Mouse (Mus musculus) ES-Bruce4 (cell line): Measurements from ENCODE around the gene Mid2. TPM values are rescaled to one million over a fixed set of nuclear protein-coding genes. Genes with fewer than 3 reads are reported as not detected.

Source experiments
- H3K27ac ChIP-seq: 2 replicates; pipeline ENCODE4 v1.5.1; 2012; ENCODE audit warnings: low read length, inconsistent platforms; ENCODE audit not compliant: insufficient read depth
- H3K27me3 ChIP-seq: 2 replicates; pipeline ENCODE4 v1.6.1; 2012; ENCODE audit warnings: mild to moderate bottlenecking, low read length, inconsistent platforms; ENCODE audit not compliant: control insufficient read depth, poor library complexity, insufficient read depth, severe bottlenecking
- H3K36me3 ChIP-seq: 2 replicates; pipeline ENCODE4 v1.6.1; 2012; ENCODE audit warnings: inconsistent platforms, mild to moderate bottlenecking, low read length, moderate library complexity; ENCODE audit not compliant: control insufficient read depth, poor library complexity, insufficient read depth, severe bottlenecking
- H3K4me1 ChIP-seq: one replicate; pipeline ENCODE4 v1.8.1; 2011; ENCODE audit warnings: low read length; ENCODE audit not compliant: control insufficient read depth, insufficient read depth
- H3K4me3 ChIP-seq: 2 replicates; pipeline ENCODE4 v1.5.1; 2011; ENCODE audit warnings: low read depth, mild to moderate bottlenecking, low read length
- H3K9ac ChIP-seq: 2 replicates; pipeline ENCODE4 v1.6.1; 2012; ENCODE audit warnings: low read depth, mild to moderate bottlenecking, inconsistent platforms; ENCODE audit not compliant: poor library complexity, severe bottlenecking
- H3K9me3 ChIP-seq: replicated peaks from 2 replicates; pipeline ENCODE4 v1.6.1; 2012; ENCODE audit warnings: mild to moderate bottlenecking, low read length, inconsistent platforms; ENCODE audit not compliant: control insufficient read depth, poor library complexity, insufficient read depth, severe bottlenecking
- CTCF ChIP-seq: IDR thresholded peaks from one replicate; pipeline ENCODE4 v1.8.1; 2011; ENCODE audit warnings: low read depth, low read length
- EP300 ChIP-seq: IDR thresholded peaks from 2 replicates; pipeline ENCODE4 v1.6.1; 2011; ENCODE audit warnings: low read depth, low read length; ENCODE audit not compliant: insufficient read depth
- POLR2A ChIP-seq: IDR thresholded peaks from one replicate; pipeline ENCODE4 v1.8.1; 2011; ENCODE audit warnings: low read length; ENCODE audit not compliant: insufficient read depth
- polyA plus RNA-seq: library from polyadenylated mRNA; stranded (reverse); fragments of >200 nt; gene quantifications from 2 replicates; pipeline ENCODE4 v1.2.4, GENCODE M21; 2011; ENCODE audit warnings: low read depth; ENCODE audit not compliant: missing spikeins, insufficient read depth, insufficient read length

The Mid2 gene
- polyA plus RNA-seq, 1 experiment, result 2.0 TPM

GRCm38 (mm10) chrX:140722400-140722799, 58.0 kb downstream of the Mid2 start:
- no peak overlapping the region for H3K4me3 ChIP-seq

DNA sequence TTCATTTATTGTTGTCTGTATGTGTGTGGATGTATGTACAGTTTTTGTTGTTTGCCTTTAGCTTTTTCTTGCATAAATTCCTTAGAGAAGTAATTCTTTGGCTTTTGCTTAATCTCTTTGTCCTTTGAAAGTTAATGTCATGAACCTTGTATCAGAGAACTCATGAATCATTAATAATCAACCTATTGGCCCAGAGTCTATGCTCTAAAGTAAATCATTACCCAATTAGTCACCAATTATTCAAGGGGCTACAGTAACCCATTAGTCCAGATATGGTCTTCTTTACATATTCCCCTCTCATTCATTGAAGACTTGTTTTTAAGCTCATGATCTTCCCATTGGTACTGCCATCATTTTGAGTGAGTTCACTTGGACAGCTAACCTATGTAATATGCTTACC, 74.6 kb downstream of the Mid2 start:
- no peak overlapping the region for H3K27ac ChIP-seq
- no peak overlapping the region for H3K9ac ChIP-seq
- H3K9me3 ChIP-seq, result no peaks in the 10 kb centered on the region
- TF ChIP-seq EP300, result no peak
- no peak for TF ChIP-seq CTCF
- TF ChIP-seq POLR2A, result no peak
- no peaks in the 10 kb centered on the region for H3K27me3 ChIP-seq
- H3K36me3 ChIP-seq, result no peaks in the 10 kb centered on the region
- H3K4me3 ChIP-seq, result no peak overlapping the region
- H3K4me1 ChIP-seq, result no peaks in the 10 kb centered on the region

More at GRCm38 (mm10) chrX:140722400-140722799, 58.0 kb downstream of the Mid2 start:
- no peaks in the 10 kb centered on the region for H3K9me3 ChIP-seq
- H3K27me3 ChIP-seq, result no peaks in the 10 kb centered on the region
- no peaks in the 10 kb centered on the region for H3K36me3 ChIP-seq
- H3K27ac ChIP-seq, result no peak overlapping the region
- H3K9ac ChIP-seq, result no peak overlapping the region
- H3K4me1 ChIP-seq, result no peaks in the 10 kb centered on the region
- no peak for TF ChIP-seq CTCF
- no peak for TF ChIP-seq POLR2A
- no peak for TF ChIP-seq EP300

- Histone ChIP-seq H3K9me3 (no peaks in the 10 kb centered on the region), H3K27ac (no peak overlapping the region), H3K9ac (no peak overlapping the region), H3K4me3 (no peak overlapping the region), H3K27me3 (no peaks in the 10 kb centered on the region), H3K4me1 (no peaks in the 10 kb centered on the region), H3K36me3 (no peaks in the 10 kb centered on the region)
- no peak for TF ChIP-seq CTCF
- TF ChIP-seq EP300, result no peak
- no peak for TF ChIP-seq POLR2A
Measured at GRCm38 (mm10) chrX:140743213-140743612, 78.8 kb downstream of the Mid2 start.

GRCm38 (mm10) chrX:140769794-140770193, 105.4 kb downstream of the Mid2 start:
- H3K4me1 ChIP-seq, result no peaks in the 10 kb centered on the region
- H3K4me3 ChIP-seq, result no peak overlapping the region
- no peak overlapping the region for H3K27ac ChIP-seq
- H3K36me3 ChIP-seq, result no peaks in the 10 kb centered on the region
- no peak overlapping the region for H3K9ac ChIP-seq
- H3K27me3 ChIP-seq, result no peaks in the 10 kb centered on the region
- no peaks in the 10 kb centered on the region for H3K9me3 ChIP-seq
- TF ChIP-seq EP300 (no peak), CTCF (no peak), POLR2A (no peak)

DNA sequence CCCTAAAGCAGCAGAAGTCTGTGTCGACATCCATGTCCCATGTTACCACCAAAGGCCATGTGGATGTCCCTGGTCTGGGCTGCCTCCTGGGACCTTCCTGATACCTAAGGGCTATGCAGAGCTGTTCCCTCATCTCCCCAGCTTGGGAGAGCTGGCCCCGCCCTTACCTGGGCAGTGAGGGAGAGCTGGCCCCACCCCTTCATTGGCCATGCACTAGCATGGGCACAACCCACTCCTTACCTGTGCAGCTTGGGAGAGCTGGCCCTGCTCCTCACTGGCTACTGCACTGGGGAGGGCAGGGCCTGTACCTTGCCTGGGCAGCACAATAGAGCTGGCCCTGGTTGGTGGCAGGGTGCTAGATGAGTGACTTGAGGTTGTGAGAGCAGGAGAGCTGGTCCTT, 140.9 kb downstream of the Mid2 start:
- no peaks in the 10 kb centered on the region for H3K36me3 ChIP-seq
- no peaks in the 10 kb centered on the region for H3K9me3 ChIP-seq
- no peaks in the 10 kb centered on the region for H3K4me1 ChIP-seq
- H3K9ac ChIP-seq, result no peak overlapping the region
- H3K4me3 ChIP-seq, result no peak overlapping the region
- H3K27ac ChIP-seq, result no peak overlapping the region
- TF ChIP-seq CTCF (no peak), EP300 (no peak), POLR2A (no peak)
- no peaks in the 10 kb centered on the region for H3K27me3 ChIP-seq

- Histone ChIP-seq H3K36me3 (no peaks in the 10 kb centered on the region), H3K27me3 (no peaks in the 10 kb centered on the region), H3K9ac (no peak within 1 kb of the TSS), H3K27ac (no peak within 1 kb of the TSS), H3K4me1 (no peaks in the 10 kb centered on the region), H3K9me3 (no peaks in the 10 kb centered on the region), H3K4me3 (no peak within 1 kb of the TSS)
- no peak for TF ChIP-seq POLR2A
- no peak for TF ChIP-seq EP300
- TF ChIP-seq CTCF, result no peak
Measured at GRCm38 (mm10) chrX:140813312-140814006, 149.1 kb downstream of the Mid2 start, which contains the start of gene Tex13b. Gene Tex13b, minus strand, starts transcription at chrX:140813433.

Other genes with a start within 250 kb of the Mid2 start
- gene Prps1, start 208.0 kb upstream of the Mid2 start, polyA plus RNA-seq, result 121 TPM in 2 replicates
- gene Tsc22d3, start 63.9 kb upstream of the Mid2 start, polyA plus RNA-seq, result 7.4 and 7.6 TPM in 2 replicates
- gene Tex13b, start 148.8 kb downstream of the Mid2 start, polyA plus RNA-seq, result 0.28 TPM in 1 of 2 replicates, not detected in the other
- gene Vsig1, start 243.0 kb downstream of the Mid2 start, polyA plus RNA-seq, result not detected in 2 replicates